Mouse (Mus musculus) lung, adult 2 months (tissue): Measurements from ENCODE around the gene Cdhr1. TPM values are rescaled to one million over a fixed set of nuclear protein-coding genes. Genes with fewer than 3 reads are reported as not detected.

ENCODE experiments used
- DNase-seq: peaks from one replicate; pipeline ENCODE4 v3.0.0; 2022
- H3K4me1 ChIP-seq: fragments of 200-500 bp; 2 replicates; pipeline ENCODE4 v1.6.1; 2011; ENCODE audit warnings: low read length; ENCODE audit not compliant: control insufficient read depth, insufficient read depth
- H3K4me3 ChIP-seq: fragments of 200-500 bp; replicated peaks from 2 replicates; pipeline ENCODE3; 2011; ENCODE audit warnings: low read depth, mild to moderate bottlenecking, control low read depth, low read length; ENCODE audit errors: extremely low read depth
- CTCF ChIP-seq: fragments of 200-500 bp; IDR thresholded peaks from 2 replicates; pipeline ENCODE4 v1.5.1; 2011; ENCODE audit warnings: mild to moderate bottlenecking, low read length, control low read depth; ENCODE audit not compliant: insufficient read depth
- POLR2A ChIP-seq: fragments of 200-500 bp; IDR thresholded peaks from 2 replicates; pipeline ENCODE4 v1.6.1; 2011; ENCODE audit warnings: low read depth, mild to moderate bottlenecking, control low read depth, low read length, borderline replicate concordance; ENCODE audit errors: extremely low read depth
- WGBS: fragments of 180-500 bp; shearing (Covaris S2); methylation state at CpG from one replicate; pipeline ENCODE4 v1.1.7; 2018; 5-methylcytosine and 5-hydroxymethylcytosine counted together
- polyA plus RNA-seq: library from polyadenylated mRNA; depleted of rRNA; stranded (reverse); fragments of >200 nt; gene quantifications from 2 replicates; pipeline ENCODE4 v1.2.3, GENCODE M21; 2012

Cdhr1 gene
- polyA plus RNA-seq, 1 experiment = 0.24 TPM

DNA sequence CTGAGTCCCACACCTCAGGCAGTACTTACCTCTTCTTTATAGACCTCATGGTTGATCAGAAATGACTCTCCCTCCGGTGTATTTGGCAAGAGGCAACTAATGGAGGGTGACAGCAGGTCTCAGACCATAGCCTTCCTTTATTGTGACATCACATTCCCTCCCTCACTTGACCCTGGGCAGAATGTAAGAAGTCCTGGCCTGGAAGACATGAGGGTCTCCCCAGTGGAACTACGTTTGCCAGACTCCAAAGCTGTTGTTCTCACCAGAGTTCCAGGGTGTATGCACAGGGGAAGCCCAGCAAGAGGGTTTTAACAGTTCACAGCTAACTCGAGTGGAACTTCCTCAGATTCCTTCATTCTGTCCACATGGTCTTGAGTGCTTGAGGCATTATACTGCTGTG is 15.8 kb upstream of the Cdhr1 start, which contains the start of gene 2610528A11Rik:
Gene 2610528A11Rik (minus strand): TSS at position 101 of the 400 bp plus-strand sequence.
- Histone ChIP-seq H3K4me1 (no peaks in the 10 kb centered on the region), H3K4me3 (no peak within 1 kb of the TSS)
- WGBS = 53% methylated on average over 3 of the region's 3 CpGs
- no peak for DNase-seq
- TF ChIP-seq POLR2A (no peak), CTCF (no peak)

- 88% methylated on average over 7 of the region's 7 CpGs for WGBS
- TF ChIP-seq POLR2A = no peak
- no peak for TF ChIP-seq CTCF
- Histone ChIP-seq H3K4me3 (no peak overlapping the region), H3K4me1 (no peaks in the 10 kb centered on the region)
- no peak for DNase-seq
Observed at GRCm38 (mm10) chr14:37112931-37113330, 14.8 kb upstream of the Cdhr1 start.

DNA sequence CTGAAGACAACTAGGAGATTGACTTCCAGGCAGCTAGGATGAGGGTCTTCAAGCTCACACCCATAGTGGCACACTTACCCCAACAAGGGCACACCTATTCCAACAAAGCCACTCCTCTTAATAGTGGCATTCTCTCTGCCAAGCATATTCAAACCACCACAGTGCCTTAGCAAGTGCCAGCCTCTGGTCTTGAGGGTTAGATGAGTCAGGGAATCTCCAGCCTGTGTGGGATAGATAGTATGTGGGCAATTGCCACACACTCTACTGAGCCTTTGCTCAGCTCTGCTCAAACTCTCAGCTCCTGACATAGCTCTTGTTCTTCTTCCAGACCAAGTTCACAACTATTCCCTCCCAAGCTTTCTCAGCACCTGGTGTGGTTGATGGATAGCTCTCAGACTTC is 13.2 kb upstream of the Cdhr1 start:
- TF ChIP-seq POLR2A = no peak
- no peak for TF ChIP-seq CTCF
- Histone ChIP-seq H3K4me1 (no peaks in the 10 kb centered on the region), H3K4me3 (no peak overlapping the region)
- DNase-seq = no peak

GRCm38 (mm10) chr14:37110456-37110855 is 12.3 kb upstream of the Cdhr1 start:
- TF ChIP-seq POLR2A (no peak), CTCF (no peak)
- Histone ChIP-seq H3K4me3 (no peak overlapping the region), H3K4me1 (no peaks in the 10 kb centered on the region)
- WGBS = 60% methylated on average over 2 of the region's 2 CpGs
- no peak for DNase-seq

- H3K4me3 ChIP-seq = no peak overlapping the region
- TF ChIP-seq POLR2A (no peak), CTCF (no peak)
- DNase-seq = no peak
- no peaks in the 10 kb centered on the region for H3K4me1 ChIP-seq
- WGBS = 48% methylated on average over 9 of the region's 9 CpGs
Observed at GRCm38 (mm10) chr14:37109975-37110374, 11.8 kb upstream of the Cdhr1 start.

GRCm38 (mm10) chr14:37109460-37109859 is 11.3 kb upstream of the Cdhr1 start:
- DNase-seq = no peak
- Histone ChIP-seq H3K4me1 (no peaks in the 10 kb centered on the region), H3K4me3 (no peak overlapping the region)
- TF ChIP-seq POLR2A = no peak
- TF ChIP-seq CTCF = no peak
- WGBS = 46% methylated on average over 8 of the region's 8 CpGs

- Histone ChIP-seq H3K4me3 (no peak overlapping the region), H3K4me1 (no peaks in the 10 kb centered on the region)
- no peak for DNase-seq
- no peak for TF ChIP-seq CTCF
- TF ChIP-seq POLR2A = no peak
- WGBS = 25% methylated on average over 7 of the region's 7 CpGs
Observed at GRCm38 (mm10) chr14:37105846-37106245, 7.7 kb upstream of the Cdhr1 start.

- Histone ChIP-seq H3K4me3 (no peak overlapping the region), H3K4me1 (no peaks in the 10 kb centered on the region)
- WGBS = 36% methylated on average over 5 of the region's 5 CpGs
- TF ChIP-seq CTCF (no peak), POLR2A (no peak)
- DNase-seq = no peak
Observed at GRCm38 (mm10) chr14:37104747-37105146, 6.6 kb upstream of the Cdhr1 start.

DNA sequence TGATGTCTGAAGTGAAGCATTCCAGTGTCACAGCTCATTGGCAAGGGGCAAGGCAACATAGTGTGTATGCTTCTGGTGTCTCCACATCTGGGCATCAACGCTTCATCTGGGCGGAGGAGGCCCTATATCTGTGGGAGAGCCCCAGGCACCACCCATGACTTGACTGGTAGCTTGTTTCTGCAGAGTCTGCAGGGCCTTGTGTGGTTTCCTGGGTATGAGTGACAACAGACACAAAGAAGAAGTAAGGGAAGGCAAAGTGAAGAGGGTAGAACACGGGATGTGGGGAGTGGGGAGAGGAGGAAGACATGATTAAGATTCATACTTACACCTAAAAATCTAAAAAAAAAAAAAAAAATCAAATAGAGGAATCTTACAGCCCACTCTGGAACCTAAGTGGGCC is 4.3 kb upstream of the Cdhr1 start:
- no peak overlapping the region for H3K4me3 ChIP-seq
- DNase-seq = no peak
- 70% methylated on average over 3 of the region's 3 CpGs for WGBS
- no peaks in the 10 kb centered on the region for H3K4me1 ChIP-seq
- no peak for TF ChIP-seq POLR2A
- TF ChIP-seq CTCF = no peak

- DNase-seq = no peak
- Histone ChIP-seq H3K4me1 (no peaks in the 10 kb centered on the region), H3K4me3 (no peak overlapping the region)
- WGBS = 64% methylated on average over 5 of the region's 5 CpGs
- TF ChIP-seq CTCF = no peak
- TF ChIP-seq POLR2A = no peak
Observed at GRCm38 (mm10) chr14:37101531-37101930, 3.4 kb upstream of the Cdhr1 start.
